Mouse (Mus musculus): ENCODE data around the gene Ppp4c. TPM values are rescaled to one million over a fixed set of nuclear protein-coding genes. Genes with fewer than 3 reads are reported as not detected.

The Ppp4c gene
- total RNA-seq, 1 experiment: 291 TPM

DNA sequence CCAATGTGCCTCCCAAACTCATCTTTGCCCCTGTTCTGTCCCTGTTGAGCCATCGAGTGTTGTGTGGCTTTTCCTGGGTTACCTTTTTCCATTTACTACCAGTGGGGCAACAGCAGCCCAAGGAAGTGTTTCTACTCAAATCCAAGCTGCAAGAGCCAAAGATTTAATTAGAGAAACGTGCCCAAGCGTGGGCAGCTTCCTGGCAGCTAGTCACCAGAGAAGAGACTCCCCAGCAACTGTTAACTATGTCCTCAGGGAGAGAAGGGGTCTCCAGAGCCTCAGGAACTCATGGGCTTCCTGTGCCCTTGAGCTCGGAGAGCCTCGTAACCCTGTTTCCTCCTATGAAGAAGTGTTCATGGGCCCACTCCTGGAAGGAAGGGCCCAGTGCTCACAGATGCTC lies 51.3 kb downstream of the Ppp4c start:
- in situ Hi-C loops (cut with MboI; ENCODE audit: low sequenced_read_pairs in 2 of 2, unreplicated experiment in 2 of 2): no loop called here
- H3K9me3 ChIP-seq (ENCODE audit: control insufficient read depth, insufficient read depth, low read depth, low read length): no peaks in the 10 kb centered on the region
- DNase-seq (ENCODE audit: low read depth, low spot score): no peak
- no peak overlapping the region for H3K27ac ChIP-seq (ENCODE audit: insufficient read depth, low read depth, low read length, poor library complexity, severe bottlenecking)
- no peaks in the 10 kb centered on the region for H3K36me3 ChIP-seq (ENCODE audit: control insufficient read depth, insufficient read depth, low read length, poor library complexity, severe bottlenecking)
- no peak overlapping the region for H3K4me3 ChIP-seq (ENCODE audit: insufficient read depth in 1 of 2, low read depth in 1 of 2, low read length in 2 of 2, poor library complexity in 1 of 2, severe bottlenecking in 1 of 2)
- no peak overlapping the region for H3K9ac ChIP-seq (ENCODE audit: insufficient read depth, low read depth, low read length, poor library complexity, severe bottlenecking)
- peaks cover 0 to 4% of the 10 kb centered on the region in 2 experiments; a peak in 1 of 4 replicates for H3K4me1 ChIP-seq (ENCODE audit: control insufficient read depth in 2 of 2, insufficient read depth in 2 of 2, low read length in 2 of 2, poor library complexity in 1 of 2)
- TF ChIP-seq MAFK (IDR thresholded peaks at IDR 0.05; ENCODE audit: insufficient read depth, low read depth, low read length) (no peak), ZC3H11A (IDR thresholded peaks at IDR 0.05; ENCODE audit: borderline replicate concordance, low read depth, low read length) (no peak)

DNA sequence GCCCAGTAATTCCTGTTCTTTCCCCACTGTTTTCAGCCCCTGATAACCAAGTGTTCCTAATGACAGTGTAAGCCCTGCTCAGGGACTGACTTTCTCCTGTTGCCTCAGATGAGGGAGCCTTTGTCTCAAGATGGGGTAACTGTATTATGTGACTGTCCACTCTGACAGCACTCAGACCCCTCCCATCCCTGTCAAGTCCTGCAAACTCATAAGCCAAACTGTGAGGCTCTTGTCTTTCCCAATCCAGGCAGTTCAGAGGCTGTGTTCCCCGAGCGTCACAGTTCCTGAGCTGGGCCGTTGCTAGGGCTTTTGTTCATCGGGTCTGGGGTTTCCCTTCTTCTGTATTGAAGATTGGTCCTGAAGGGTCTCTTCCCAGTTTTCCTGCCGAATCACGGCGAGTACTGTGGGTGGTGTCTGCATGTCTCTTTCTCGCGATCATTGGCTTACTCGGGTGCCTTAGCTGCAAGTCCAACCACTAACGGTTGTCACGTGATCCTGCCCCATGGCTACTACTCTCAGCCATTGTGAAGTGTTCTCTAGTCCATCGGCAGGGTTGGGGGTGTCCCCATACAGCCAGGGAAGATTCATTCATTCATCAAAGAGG lies 52.1 kb downstream of the Ppp4c start:
- peaks cover 0 to 4% of the 10 kb centered on the region in 2 experiments; a peak in 1 of 4 replicates for H3K4me1 ChIP-seq (ENCODE audit: control insufficient read depth in 2 of 2, insufficient read depth in 2 of 2, low read length in 2 of 2, poor library complexity in 1 of 2)
- no peak overlapping the region for H3K27ac ChIP-seq (ENCODE audit: insufficient read depth, low read depth, low read length, poor library complexity, severe bottlenecking)
- H3K36me3 ChIP-seq (ENCODE audit: control insufficient read depth, insufficient read depth, low read length, poor library complexity, severe bottlenecking): no peaks in the 10 kb centered on the region
- DNase-seq (ENCODE audit: low read depth, low spot score): no peak
- no peak overlapping the region for H3K4me3 ChIP-seq (ENCODE audit: insufficient read depth in 1 of 2, low read depth in 1 of 2, low read length in 2 of 2, poor library complexity in 1 of 2, severe bottlenecking in 1 of 2)
- no peaks in the 10 kb centered on the region for H3K9me3 ChIP-seq (ENCODE audit: control insufficient read depth, insufficient read depth, low read depth, low read length)
- TF ChIP-seq HCFC1 (IDR thresholded peaks at IDR 0.05; ENCODE audit: borderline replicate concordance, insufficient read depth, low read length) (no peak), CHD2 (IDR thresholded peaks at IDR 0.05; ENCODE audit: low read depth, low read length) (no peak), ZC3H11A (IDR thresholded peaks at IDR 0.05; ENCODE audit: borderline replicate concordance, low read depth, low read length) (no peak), MAFK (IDR thresholded peaks at IDR 0.05; ENCODE audit: insufficient read depth, low read depth, low read length) (no peak)
- H3K9ac ChIP-seq (ENCODE audit: insufficient read depth, low read depth, low read length, poor library complexity, severe bottlenecking): no peak overlapping the region
- in situ Hi-C loops (cut with MboI; ENCODE audit: low sequenced_read_pairs in 2 of 2, unreplicated experiment in 2 of 2): no loop called here

DNA sequence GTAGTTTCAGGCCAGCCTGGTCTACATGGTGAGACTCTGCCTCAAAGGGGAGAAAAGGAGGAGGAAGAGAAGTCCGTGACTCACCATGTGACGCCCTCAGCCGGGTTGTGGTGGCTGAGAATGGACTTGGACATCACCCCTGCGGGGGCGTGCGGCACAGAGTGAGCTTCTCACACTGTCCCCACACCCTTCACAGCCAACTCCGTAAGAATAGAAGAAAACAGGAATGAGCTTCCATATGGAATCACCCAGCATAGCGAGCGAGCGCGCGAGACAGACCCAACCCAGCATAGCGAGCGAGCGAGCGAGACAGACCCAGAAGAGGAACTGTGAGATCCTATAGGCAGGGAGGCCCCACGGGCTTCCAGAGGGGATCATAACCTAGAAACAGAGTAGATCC lies 52.7 kb downstream of the Ppp4c start:
- no peak overlapping the region for H3K9ac ChIP-seq (ENCODE audit: insufficient read depth, low read depth, low read length, poor library complexity, severe bottlenecking)
- H3K4me3 ChIP-seq (ENCODE audit: insufficient read depth in 1 of 2, low read depth in 1 of 2, low read length in 2 of 2, poor library complexity in 1 of 2, severe bottlenecking in 1 of 2): no peak overlapping the region
- in situ Hi-C loops (cut with MboI; ENCODE audit: low sequenced_read_pairs in 2 of 2, unreplicated experiment in 2 of 2): no loop called here
- H3K4me1 ChIP-seq (ENCODE audit: control insufficient read depth in 2 of 2, insufficient read depth in 2 of 2, low read length in 2 of 2, poor library complexity in 1 of 2): peaks cover 0 to 4% of the 10 kb centered on the region in 2 experiments; a peak in 1 of 4 replicates
- no peaks in the 10 kb centered on the region for H3K9me3 ChIP-seq (ENCODE audit: control insufficient read depth, insufficient read depth, low read depth, low read length)
- H3K27ac ChIP-seq (ENCODE audit: insufficient read depth, low read depth, low read length, poor library complexity, severe bottlenecking): no peak overlapping the region
- TF ChIP-seq CHD2 (IDR thresholded peaks at IDR 0.05; ENCODE audit: low read depth, low read length) (no peak), ZC3H11A (IDR thresholded peaks at IDR 0.05; ENCODE audit: borderline replicate concordance, low read depth, low read length) (no peak), ZNF384 (IDR thresholded peaks at IDR 0.05; ENCODE audit: low read depth, low read length) (no peak), HCFC1 (IDR thresholded peaks at IDR 0.05; ENCODE audit: borderline replicate concordance, insufficient read depth, low read length) (no peak), MAFK (IDR thresholded peaks at IDR 0.05; ENCODE audit: insufficient read depth, low read depth, low read length) (no peak)
- H3K36me3 ChIP-seq (ENCODE audit: control insufficient read depth, insufficient read depth, low read length, poor library complexity, severe bottlenecking): no peaks in the 10 kb centered on the region
- DNase-seq (ENCODE audit: low read depth, low spot score): no peak

DNA sequence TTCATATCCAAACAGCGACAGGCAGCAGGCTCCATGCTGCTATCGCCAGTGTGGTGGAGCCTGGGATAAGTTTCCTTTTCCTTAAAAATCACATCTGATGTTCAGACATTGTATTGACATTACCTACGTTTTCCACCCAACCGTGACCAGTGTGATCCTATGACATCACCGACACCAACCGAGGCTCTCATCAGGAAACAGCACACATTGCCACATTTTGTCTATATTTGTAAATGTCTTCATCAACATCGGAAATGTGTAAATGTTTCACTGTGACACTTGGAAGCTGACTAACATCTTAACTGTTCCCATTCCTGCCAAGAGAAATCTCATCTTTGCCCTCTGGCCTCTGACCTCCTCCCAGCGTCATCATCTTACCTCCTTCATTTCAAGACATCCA lies 56.2 kb downstream of the Ppp4c start:
- no peak overlapping the region for H3K9ac ChIP-seq (ENCODE audit: insufficient read depth, low read depth, low read length, poor library complexity, severe bottlenecking)
- no peaks in the 10 kb centered on the region for H3K9me3 ChIP-seq (ENCODE audit: control insufficient read depth, insufficient read depth, low read depth, low read length)
- H3K27ac ChIP-seq (ENCODE audit: insufficient read depth, low read depth, low read length, poor library complexity, severe bottlenecking): no peak overlapping the region
- H3K36me3 ChIP-seq (ENCODE audit: control insufficient read depth, insufficient read depth, low read length, poor library complexity, severe bottlenecking): no peaks in the 10 kb centered on the region
- no peaks in the 10 kb centered on the region; a peak in 1 of 4 replicates for H3K4me1 ChIP-seq (ENCODE audit: control insufficient read depth in 2 of 2, insufficient read depth in 2 of 2, low read length in 2 of 2, poor library complexity in 1 of 2)
- TF ChIP-seq ZNF384 (IDR thresholded peaks at IDR 0.05; ENCODE audit: low read depth, low read length): no peak
- no peak for DNase-seq (ENCODE audit: low read depth, low spot score)
- H3K4me3 ChIP-seq (ENCODE audit: insufficient read depth in 1 of 2, low read depth in 1 of 2, low read length in 2 of 2, poor library complexity in 1 of 2, severe bottlenecking in 1 of 2): no peak overlapping the region
- in situ Hi-C loops (cut with MboI; ENCODE audit: low sequenced_read_pairs in 2 of 2, unreplicated experiment in 2 of 2): no loop called here

Other genes with a start within 250 kb of the Ppp4c start
- 257 and 289 TPM in 2 replicates for gene Eif3c, start 226.1 kb downstream of the Ppp4c start, total RNA-seq (2012; rRNA removed)
- 2.3 and 2.6 TPM in 2 replicates for gene Apobr, start 207.6 kb downstream of the Ppp4c start, total RNA-seq (2012; rRNA removed)
- 35.1 and 61.6 TPM in 2 replicates for gene Cln3, start 206.7 kb downstream of the Ppp4c start, total RNA-seq (2012; rRNA removed)
- not detected in 2 replicates for gene Il27, start 197.6 kb downstream of the Ppp4c start, total RNA-seq (2012; rRNA removed)
- 16.4 and 20.4 TPM in 2 replicates for gene Nupr1, start 161.6 kb downstream of the Ppp4c start, total RNA-seq (2012; rRNA removed)
- gene Sgf29, start 143.2 kb downstream of the Ppp4c start, total RNA-seq (2012; rRNA removed): 35.8 and 55.3 TPM in 2 replicates
- gene Sult1a1, start 116.1 kb downstream of the Ppp4c start, total RNA-seq (2012; rRNA removed): 0.22 TPM in 1 of 2 replicates, not detected in the other
- gene Bola2, start 97.1 kb downstream of the Ppp4c start, total RNA-seq (2012; rRNA removed): 187 and 246 TPM in 2 replicates
- gene Slx1b, start 96.7 kb downstream of the Ppp4c start, total RNA-seq (2012; rRNA removed): 22.3 and 27.7 TPM in 2 replicates
- gene Coro1a, start 84.7 kb downstream of the Ppp4c start, total RNA-seq (2012; rRNA removed): 4.1 and 10.3 TPM in 2 replicates
- gene Mapk3, start 32.9 kb downstream of the Ppp4c start, total RNA-seq (2012; rRNA removed): 31.1 and 42.1 TPM in 2 replicates
- 4.0 and 5.9 TPM in 2 replicates for gene Gdpd3, start 26.2 kb downstream of the Ppp4c start, total RNA-seq (2012; rRNA removed)
- 19.4 and 20.8 TPM in 2 replicates for gene Ypel3, start 15.5 kb downstream of the Ppp4c start, total RNA-seq (2012; rRNA removed)
- 0.89 and 1.7 TPM in 2 replicates for gene Tbx6, start 11.0 kb downstream of the Ppp4c start, total RNA-seq (2012; rRNA removed)
- gene Fam57b, start 5.2 kb upstream of the Ppp4c start, total RNA-seq (2012; rRNA removed): 1.9 and 2.5 TPM in 2 replicates
- not detected in 2 replicates for gene 4930451I11Rik, start 39.1 kb upstream of the Ppp4c start, total RNA-seq (2012; rRNA removed)
- gene Doc2a, start 54.9 kb upstream of the Ppp4c start, total RNA-seq (2012; rRNA removed): 5.5 and 7.7 TPM in 2 replicates
- gene Hirip3, start 69.5 kb upstream of the Ppp4c start, total RNA-seq (2012; rRNA removed): 99.7 and 111 TPM in 2 replicates
- gene Ino80e, start 69.9 kb upstream of the Ppp4c start, total RNA-seq (2012; rRNA removed): 68.7 and 78.7 TPM in 2 replicates
- gene Taok2, start 92.2 kb upstream of the Ppp4c start, total RNA-seq (2012; rRNA removed): 42.3 and 57.2 TPM in 2 replicates
- 14.7 and 25.6 TPM in 2 replicates for gene Tmem219, start 130.4 kb upstream of the Ppp4c start, total RNA-seq (2012; rRNA removed)
- gene Kctd13, start 136.4 kb upstream of the Ppp4c start, total RNA-seq (2012; rRNA removed): 13.2 and 16.2 TPM in 2 replicates
- 1.0 and 2.0 TPM in 2 replicates for gene Asphd1, start 157.1 kb upstream of the Ppp4c start, total RNA-seq (2012; rRNA removed)
- gene Sez6l2, start 158.1 kb upstream of the Ppp4c start, total RNA-seq (2012; rRNA removed): 0.80 and 2.0 TPM in 2 replicates
- 106 and 122 TPM in 2 replicates for gene Cdipt, start 183.4 kb upstream of the Ppp4c start, total RNA-seq (2012; rRNA removed)
- 0.18 and 0.32 TPM in 2 replicates for gene Cdiptos, start 183.6 kb upstream of the Ppp4c start, total RNA-seq (2012; rRNA removed)
- 49.2 and 56.0 TPM in 2 replicates for gene Mvp, start 222.1 kb upstream of the Ppp4c start, total RNA-seq (2012; rRNA removed)
- gene Pagr1b, start 224.0 kb upstream of the Ppp4c start, total RNA-seq (2012; rRNA removed): 0.63 and 1.3 TPM in 2 replicates
- 12.1 and 32.3 TPM in 2 replicates for gene Pagr1a, start 224.9 kb upstream of the Ppp4c start, total RNA-seq (2012; rRNA removed)
- gene Gm42742, start 228.6 kb upstream of the Ppp4c start, total RNA-seq (2012; rRNA removed): 23.4 and 38.4 TPM in 2 replicates
- 0.36 and 0.85 TPM in 2 replicates for gene Prrt2, start 228.7 kb upstream of the Ppp4c start, total RNA-seq (2012; rRNA removed)
- gene Maz, start 234.5 kb upstream of the Ppp4c start, total RNA-seq (2012; rRNA removed): 134 and 164 TPM in 2 replicates
- gene Kif22, start 250.0 kb upstream of the Ppp4c start, total RNA-seq (2012; rRNA removed): 97.4 and 117 TPM in 2 replicates